Mouse (Mus musculus): ENCODE measurements around the gene Ephb4. TPM values are rescaled to one million over a fixed set of nuclear protein-coding genes. Genes with fewer than 3 reads are reported as not detected.
A peak's percentile ranks its signal among the peaks of the same experiment; 100 is the strongest.

Ephb4 gene
- 57.5 and 58.9 TPM in 2 replicates for polyA plus RNA-seq (2015; fragmentation: Nextera tagmentation; extraction: Ambion mirVana)

DNA sequence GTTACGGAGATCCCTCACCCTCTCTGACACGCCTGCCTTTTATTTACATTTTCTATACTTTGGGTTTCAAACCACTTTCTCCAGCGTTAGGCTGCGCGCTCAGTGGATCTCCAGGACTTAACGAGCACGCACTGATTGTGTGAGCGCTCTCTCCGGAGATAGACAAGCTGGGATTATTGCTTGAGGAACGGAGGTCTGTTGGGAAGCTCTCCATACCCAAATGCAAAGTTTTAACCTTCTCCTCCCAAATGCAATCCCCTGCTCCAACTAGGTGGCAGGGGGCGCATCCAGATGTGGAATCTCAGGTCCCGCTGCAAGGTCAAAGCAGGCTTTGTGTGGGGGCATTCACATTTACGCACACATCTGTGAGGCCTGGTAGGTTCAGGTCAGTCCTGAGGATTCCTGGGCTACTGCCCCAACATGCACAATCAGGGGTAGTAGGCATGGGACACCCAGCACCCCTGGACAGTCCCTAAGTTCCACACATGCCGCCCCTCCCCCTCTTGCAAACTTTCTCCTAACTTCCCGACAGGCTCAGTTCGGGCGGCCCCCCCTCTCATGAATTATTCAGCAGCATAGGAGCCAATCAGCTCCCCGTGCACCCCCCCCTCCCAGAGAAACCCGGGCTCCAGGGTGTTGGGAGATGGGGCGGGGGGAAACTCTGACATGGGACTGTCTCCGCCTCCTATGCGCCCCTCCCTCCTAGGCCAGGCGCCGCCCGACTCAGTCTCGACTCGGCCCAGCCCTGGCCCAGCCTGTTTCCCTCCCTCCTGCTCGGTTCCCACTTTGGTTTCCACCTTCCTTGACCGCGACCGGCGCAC is at the start of gene Ephb4:
Ephb4 (plus strand) TSS at position 726 of the 821 bp plus-strand sequence.
- ATAC-seq (ENCODE audit: borderline replicate concordance, extremely low read depth, low FRiP score, low TSS enrichment) = peak; percentile 95
- WGBS = under 1% methylated on average over 30 of the region's 32 CpGs
- Histone ChIP-seq H3K9me3 (no peaks in the 10 kb centered on the region), H3K36me3 (peaks cover 12% of the 10 kb centered on the region), H3K9ac (peak within 1 kb of the TSS; percentile 99), H3K4me3 (peak within 1 kb of the TSS; percentile 97), H3K4me1 (peaks cover 72% of the 10 kb centered on the region), H3K27ac (peak within 1 kb of the TSS; percentile 99), H3K27me3 (no peaks in the 10 kb centered on the region), H3K4me2 (peak within 1 kb of the TSS; percentile 94)

DNA sequence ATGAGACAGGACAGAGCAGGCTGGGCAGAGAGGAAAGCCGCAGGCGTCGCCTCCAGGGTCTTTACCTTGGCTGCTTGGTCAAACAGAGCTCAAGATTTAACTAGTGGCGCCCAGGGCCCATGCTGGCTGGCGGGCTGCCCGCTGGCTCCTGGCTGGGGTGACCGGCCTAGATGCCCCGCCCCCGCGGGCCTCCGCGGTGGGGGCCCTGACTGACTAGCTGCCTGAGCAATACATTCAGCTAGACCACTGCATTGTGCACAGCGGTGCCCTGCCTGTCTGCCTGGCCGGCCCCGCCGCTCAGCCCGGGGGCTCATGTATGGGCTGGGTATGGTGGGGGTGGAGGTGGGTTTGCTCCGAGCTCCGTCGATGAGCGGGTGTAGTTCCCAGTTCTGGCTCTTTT is 48.7 kb upstream of the Ephb4 start:
- no peaks in the 10 kb centered on the region for H3K27me3 ChIP-seq
- no peak overlapping the region for H3K9ac ChIP-seq
- H3K4me2 ChIP-seq = no peak overlapping the region
- WGBS = 72% methylated on average over 21 of the region's 21 CpGs
- no peaks in the 10 kb centered on the region for H3K9me3 ChIP-seq
- H3K27ac ChIP-seq = no peak overlapping the region
- no peak overlapping the region for H3K4me3 ChIP-seq
- ATAC-seq (ENCODE audit: borderline replicate concordance, extremely low read depth, low FRiP score, low TSS enrichment) = peak; percentile 28; the same call in 1 of the 2 replicates
- peaks cover 31% of the 10 kb centered on the region for H3K4me1 ChIP-seq
- H3K36me3 ChIP-seq = peaks cover 88% of the 10 kb centered on the region

DNA sequence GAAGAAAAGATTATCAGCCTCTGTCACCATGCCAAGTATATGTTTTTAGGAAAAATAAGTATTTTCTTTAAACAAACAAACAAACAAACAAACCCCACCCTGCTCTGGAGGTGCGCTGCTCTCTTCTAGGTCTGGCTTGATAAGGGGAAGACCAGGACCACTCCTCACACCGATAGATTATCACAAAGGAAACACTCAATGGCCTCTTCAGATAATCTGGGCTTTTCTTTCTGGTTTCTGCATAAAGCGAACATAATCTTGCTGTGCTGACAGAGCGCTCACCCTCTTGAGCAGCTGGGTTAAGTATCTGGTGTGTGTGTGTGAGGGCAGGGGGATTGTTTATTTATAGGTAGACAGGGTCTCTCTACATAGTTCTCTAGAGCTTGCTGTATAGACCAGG is 46.3 kb upstream of the Ephb4 start:
- Histone ChIP-seq H3K36me3 (peaks cover 68% of the 10 kb centered on the region), H3K4me3 (no peak overlapping the region), H3K4me2 (no peak overlapping the region), H3K9me3 (no peaks in the 10 kb centered on the region), H3K27ac (no peak overlapping the region), H3K9ac (no peak overlapping the region), H3K4me1 (peaks cover 38% of the 10 kb centered on the region), H3K27me3 (no peaks in the 10 kb centered on the region)
- no peak for ATAC-seq (ENCODE audit: borderline replicate concordance, extremely low read depth, low FRiP score, low TSS enrichment)
- whole genome bisulfite sequencing = 58% methylated on average over 4 of the region's 4 CpGs

DNA sequence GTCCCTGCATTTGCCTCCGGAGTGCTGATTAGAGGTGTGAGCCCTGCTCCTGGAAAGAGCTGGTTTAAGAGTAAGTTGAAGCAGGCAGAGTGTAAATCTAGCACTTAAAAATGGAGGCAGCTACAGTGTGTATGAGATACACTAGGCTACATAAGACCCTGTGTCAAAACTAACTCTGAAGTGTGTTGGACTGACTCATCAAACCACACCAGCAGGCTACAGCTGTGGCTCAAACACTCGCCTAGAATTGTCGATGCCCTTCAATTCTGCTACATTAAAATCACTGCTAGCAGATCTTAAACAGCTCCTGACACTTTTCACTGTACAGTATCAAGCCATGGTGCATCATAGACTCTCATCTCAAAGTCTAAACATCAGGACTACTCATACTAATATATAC is 45.7 kb upstream of the Ephb4 start:
- Histone ChIP-seq H3K4me2 (no peak overlapping the region), H3K36me3 (peaks cover 68% of the 10 kb centered on the region), H3K27ac (no peak overlapping the region), H3K27me3 (no peaks in the 10 kb centered on the region), H3K4me3 (no peak overlapping the region; the same call in 1 of the 2 replicates), H3K9me3 (no peaks in the 10 kb centered on the region), H3K9ac (no peak overlapping the region), H3K4me1 (peaks cover 38% of the 10 kb centered on the region)
- 61% methylated on average over 3 of the region's 3 CpGs for WGBS
- no peak for ATAC-seq (ENCODE audit: borderline replicate concordance, extremely low read depth, low FRiP score, low TSS enrichment)

DNA sequence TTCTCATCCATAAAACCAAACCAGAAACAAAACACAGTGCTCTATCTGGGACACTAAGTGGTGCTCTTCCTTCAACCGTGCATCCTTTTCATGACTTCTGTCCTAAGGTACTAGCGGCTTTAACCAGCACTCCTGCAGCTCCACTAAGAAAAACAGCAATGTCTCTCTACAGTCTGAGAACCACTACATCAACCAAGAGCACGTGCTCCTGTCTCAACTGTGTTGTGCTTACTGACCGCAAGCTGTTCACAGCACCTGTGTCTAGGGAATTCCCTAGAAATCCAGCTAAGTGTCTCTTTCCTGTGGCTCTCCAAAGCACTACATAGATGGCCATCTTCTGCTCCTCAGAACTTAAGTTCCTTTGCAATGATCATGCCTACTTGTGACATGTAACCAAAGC is 45.1 kb upstream of the Ephb4 start:
- H3K27me3 ChIP-seq = no peaks in the 10 kb centered on the region
- peaks cover 68% of the 10 kb centered on the region for H3K36me3 ChIP-seq
- H3K4me3 ChIP-seq = 0 out of 2 replicates have a peak overlapping the region, but pooled peaks have one; percentile 0
- H3K9ac ChIP-seq = 0 out of 2 replicates have a peak overlapping the region, but pooled peaks have one; percentile 95
- H3K4me1 ChIP-seq = peaks cover 38% of the 10 kb centered on the region
- H3K4me2 ChIP-seq = peak overlapping the region; percentile 75
- no peak overlapping the region for H3K27ac ChIP-seq
- 49% methylated on average over 4 of the region's 4 CpGs for WGBS
- no peaks in the 10 kb centered on the region for H3K9me3 ChIP-seq
- no peak for ATAC-seq (ENCODE audit: borderline replicate concordance, extremely low read depth, low FRiP score, low TSS enrichment)

DNA sequence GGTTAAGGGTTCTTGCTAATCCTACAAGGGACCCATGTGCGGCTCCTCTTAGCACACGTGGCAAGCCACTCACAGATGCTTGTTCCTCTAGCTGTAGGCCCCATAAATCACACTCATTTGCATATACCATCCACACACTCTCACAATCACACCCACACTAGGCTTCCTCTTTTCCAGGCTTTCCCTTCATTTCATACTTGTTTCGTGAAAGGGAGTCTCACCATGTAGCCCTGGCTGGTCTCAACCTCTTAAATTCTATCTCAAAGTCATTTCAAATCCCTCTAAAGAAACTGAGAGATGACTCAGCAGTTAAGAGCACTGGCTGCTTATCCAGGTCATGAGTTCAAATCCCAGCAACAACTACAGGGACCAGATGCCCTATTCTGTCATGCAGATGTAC is 44.1 kb upstream of the Ephb4 start:
- ATAC-seq (ENCODE audit: borderline replicate concordance, extremely low read depth, low FRiP score, low TSS enrichment) = no peak
- H3K9ac ChIP-seq = peak overlapping the region; percentile 95
- no peak overlapping the region for H3K27ac ChIP-seq
- H3K36me3 ChIP-seq = peaks cover 68% of the 10 kb centered on the region
- 49% methylated on average over 3 of the region's 3 CpGs for WGBS
- no peaks in the 10 kb centered on the region for H3K9me3 ChIP-seq
- peaks cover 38% of the 10 kb centered on the region for H3K4me1 ChIP-seq
- no peaks in the 10 kb centered on the region for H3K27me3 ChIP-seq
- H3K4me2 ChIP-seq = peak overlapping the region; percentile 75
- peak overlapping the region; percentile 94 for H3K4me3 ChIP-seq

DNA sequence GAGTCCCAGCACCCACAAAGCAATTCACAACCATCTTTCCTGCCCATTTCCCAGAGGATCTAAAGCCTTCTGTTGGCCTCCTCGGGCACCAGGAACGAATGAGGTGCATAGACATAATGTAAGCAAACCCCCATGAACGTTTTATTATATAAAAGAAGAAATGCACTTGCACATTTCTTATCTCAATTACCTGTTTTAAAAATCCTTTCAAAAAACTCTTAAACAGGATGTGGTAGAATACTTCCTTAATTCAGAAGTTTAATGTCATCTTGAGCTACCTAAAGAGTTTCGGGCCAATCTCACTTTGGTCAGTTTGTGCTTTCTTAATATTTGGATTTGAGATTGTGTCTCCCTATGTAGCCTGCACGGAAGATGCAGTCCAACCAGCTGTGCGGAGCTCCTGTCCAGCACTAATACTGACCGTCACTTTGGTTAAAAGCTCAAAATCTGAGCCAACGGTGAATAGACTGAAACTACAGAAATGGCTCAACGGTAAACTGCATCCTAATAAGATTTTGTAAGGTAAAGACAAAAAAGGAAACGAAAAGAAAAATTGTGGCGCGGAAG is 43.4 kb upstream of the Ephb4 start:
- Histone ChIP-seq H3K4me1 (peaks cover 37% of the 10 kb centered on the region), H3K9ac (peak overlapping the region; percentile 95), H3K36me3 (peaks cover 66% of the 10 kb centered on the region), H3K27ac (peak overlapping the region; percentile 97), H3K4me2 (peak overlapping the region; percentile 75), H3K9me3 (no peaks in the 10 kb centered on the region), H3K4me3 (peak overlapping the region; percentile 94), H3K27me3 (no peaks in the 10 kb centered on the region)
- WGBS = 5% methylated on average over 12 of the region's 12 CpGs
- no peak for ATAC-seq (ENCODE audit: borderline replicate concordance, extremely low read depth, low FRiP score, low TSS enrichment)

DNA sequence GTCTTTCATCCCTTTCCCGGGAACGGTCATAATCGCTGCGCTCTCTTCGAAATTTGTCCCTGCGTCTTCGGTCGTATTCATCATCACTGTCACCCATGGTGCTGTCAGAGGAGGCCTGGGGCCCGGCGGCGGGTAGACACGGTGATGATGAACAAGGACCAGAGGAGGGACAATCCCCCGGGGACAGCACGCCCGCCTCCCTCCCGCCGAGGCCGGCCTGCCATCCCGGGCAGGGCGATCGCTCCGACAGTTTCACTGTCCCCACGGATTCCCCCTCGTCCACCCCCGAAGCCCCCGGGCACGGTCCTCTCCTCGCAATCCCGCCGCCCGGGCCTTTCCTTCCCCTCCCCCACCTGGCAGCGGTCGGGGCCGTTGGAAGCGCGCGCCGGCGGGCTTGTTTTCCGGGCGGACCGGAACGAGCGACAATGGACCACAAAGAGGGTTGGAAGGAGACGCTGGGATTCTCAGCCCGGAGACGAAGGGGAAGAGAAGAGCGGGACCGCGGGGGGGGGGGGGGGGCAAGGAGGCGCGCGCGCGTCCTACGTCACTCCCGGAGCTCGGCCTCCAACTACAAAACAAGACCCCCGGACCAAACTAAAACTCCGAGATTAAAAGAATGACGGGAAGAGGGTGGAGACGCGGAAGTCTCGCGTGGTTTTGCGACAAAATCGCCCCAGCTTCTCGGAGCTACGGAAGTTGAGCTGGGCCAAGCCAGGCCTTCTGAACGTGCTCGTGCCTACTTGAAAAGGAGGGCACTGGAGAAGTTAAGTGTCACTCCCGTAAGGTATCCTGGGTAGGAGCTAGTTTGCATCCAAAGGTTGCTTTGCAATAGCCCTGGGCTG is 42.6 kb upstream of the Ephb4 start, which contains the start of gene Srrt:
Srrt (minus strand) TSS at position 604 of the 842 bp plus-strand sequence.
- Histone ChIP-seq H3K27me3 (no peaks in the 10 kb centered on the region), H3K4me2 (peak within 1 kb of the TSS; percentile 75), H3K27ac (peak within 1 kb of the TSS; percentile 97), H3K36me3 (peaks cover 63% of the 10 kb centered on the region), H3K4me3 (peak within 1 kb of the TSS; percentile 94), H3K9me3 (no peaks in the 10 kb centered on the region), H3K4me1 (peaks cover 44% of the 10 kb centered on the region), H3K9ac (peak within 1 kb of the TSS; percentile 95)
- peak; percentile 86 for ATAC-seq (ENCODE audit: borderline replicate concordance, extremely low read depth, low FRiP score, low TSS enrichment)
- under 1% methylated on average over 57 of the region's 72 CpGs for WGBS

DNA sequence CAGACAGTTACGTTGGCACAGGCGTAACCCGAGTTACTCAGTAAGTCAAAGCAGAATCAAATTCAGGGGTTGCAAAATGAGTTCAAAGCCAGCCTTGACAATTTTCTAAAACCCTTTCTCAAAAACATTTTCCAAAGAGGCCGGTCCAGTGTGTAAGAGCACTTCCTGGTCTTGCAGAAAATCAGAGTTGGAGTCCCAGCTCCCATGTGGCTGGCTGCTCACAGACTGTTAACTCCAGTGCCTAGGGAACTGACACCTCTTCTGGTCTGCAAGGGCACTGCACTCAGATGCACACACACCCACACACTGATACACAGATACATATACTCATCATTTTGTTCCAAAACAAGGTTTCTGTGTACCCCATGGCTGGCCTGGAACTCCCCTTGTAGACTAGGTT is 41.6 kb upstream of the Ephb4 start:
- peaks cover 53% of the 10 kb centered on the region for H3K36me3 ChIP-seq
- H3K4me2 ChIP-seq = peak overlapping the region; percentile 75

DNA sequence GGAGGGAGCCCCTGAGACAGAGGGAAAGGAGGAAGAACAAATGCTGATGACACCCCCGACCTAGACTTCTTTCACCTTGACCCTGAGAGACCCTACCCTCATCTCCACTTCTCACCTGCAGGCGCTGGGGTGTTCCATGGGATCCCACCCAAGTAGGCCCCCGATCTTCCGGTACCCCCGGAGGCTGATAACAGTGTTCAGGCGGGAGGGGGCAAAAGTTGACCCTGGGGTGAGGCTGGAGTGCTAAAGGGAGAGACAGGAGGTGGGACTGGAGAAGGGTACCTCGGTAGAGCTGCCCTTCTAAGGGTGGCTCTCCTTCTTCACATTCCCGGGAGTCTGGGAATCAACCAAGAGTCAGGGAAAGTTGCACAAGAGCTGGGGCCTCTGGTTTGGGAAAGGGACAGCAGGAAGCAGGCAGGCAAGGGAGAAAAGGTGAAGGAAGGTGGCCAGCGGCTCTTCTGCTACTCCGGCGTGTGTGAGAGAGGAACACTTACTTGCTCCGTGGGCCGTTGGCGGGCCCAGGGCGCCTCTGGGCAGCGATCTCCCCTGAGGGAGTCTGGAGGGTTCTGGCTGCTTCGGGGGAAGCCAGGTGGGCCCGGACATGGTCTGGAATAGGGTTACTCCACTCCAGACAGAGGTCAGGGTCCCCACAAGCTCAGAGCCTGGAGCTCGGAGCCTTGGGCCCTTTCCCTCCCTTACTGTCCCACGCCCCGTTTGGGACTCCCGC is 36.3 kb upstream of the Ephb4 start:
- H3K27ac ChIP-seq = peak overlapping the region; percentile 95
- 1% methylated on average over 22 of the region's 22 CpGs for WGBS
- H3K4me3 ChIP-seq = peak overlapping the region; percentile 81
- H3K27me3 ChIP-seq = no peaks in the 10 kb centered on the region
- H3K4me2 ChIP-seq = peak overlapping the region; percentile 82
- ATAC-seq (ENCODE audit: borderline replicate concordance, extremely low read depth, low FRiP score, low TSS enrichment) = peak; percentile 63
- peak overlapping the region; percentile 93 for H3K9ac ChIP-seq
- no peaks in the 10 kb centered on the region for H3K9me3 ChIP-seq
- H3K4me1 ChIP-seq = peaks cover 36% of the 10 kb centered on the region
- H3K36me3 ChIP-seq = peaks cover 36% of the 10 kb centered on the region

More for the DNA sequence above, 41.6 kb upstream of the Ephb4 start:
- 93% methylated on average over 4 of the region's 4 CpGs for WGBS
- H3K9ac ChIP-seq = peak overlapping the region; percentile 57; the same call in 1 of the 2 replicates
- H3K27ac ChIP-seq = peak overlapping the region; percentile 97
- no peaks in the 10 kb centered on the region for H3K27me3 ChIP-seq
- H3K9me3 ChIP-seq = no peaks in the 10 kb centered on the region
- ATAC-seq (ENCODE audit: borderline replicate concordance, extremely low read depth, low FRiP score, low TSS enrichment) = no peak
- H3K4me1 ChIP-seq = peaks cover 54% of the 10 kb centered on the region
- H3K4me3 ChIP-seq = peak overlapping the region; percentile 94; the same call in 1 of the 2 replicates
